Mouse (Mus musculus) neural tube, embryonic 12.5 days (tissue): ENCODE measurements around the gene Alg12. TPM values are rescaled to one million over a fixed set of nuclear protein-coding genes. Genes with fewer than 3 reads are reported as not detected.
"Not testable (repeated sequence)": the region's sequence is repeated elsewhere in the genome, so short reads cannot be mapped to it uniquely, and the experiment has no call there.

Experiments
- ATAC-seq: fragments of 200-750 bp; cut with Nextera tagmentation; 2 replicates; pipeline ENCODE4 v1.8.0; 2017; ENCODE audit warnings: low read depth, mild to moderate bottlenecking, moderate TSS enrichment, moderate library complexity; ENCODE audit not compliant: low FRiP score
- H3K27ac ChIP-seq: fragments of 300-500 bp; sonication (generic); 2 replicates; pipeline ENCODE4 v1.5.1; 2016
- H3K27me3 ChIP-seq: fragments of 300-500 bp; sonication (generic); replicated peaks from 2 replicates; pipeline ENCODE4 v1.6.1; 2016; ENCODE audit warnings: mild to moderate bottlenecking
- H3K36me3 ChIP-seq: fragments of 300-500 bp; sonication (generic); 2 replicates; pipeline ENCODE4 v1.6.1; 2016; ENCODE audit warnings: mild to moderate bottlenecking
- H3K4me1 ChIP-seq: fragments of 300-500 bp; sonication (generic); 2 replicates; pipeline ENCODE4 v1.6.1; 2016
- H3K4me2 ChIP-seq: fragments of 300-500 bp; sonication (generic); replicated peaks from 2 replicates; pipeline ENCODE4 v1.6.1; 2016; ENCODE audit warnings: mild to moderate bottlenecking
- H3K4me3 ChIP-seq: fragments of 300-500 bp; sonication (generic); 2 replicates; pipeline ENCODE4 v1.5.1; 2016
- H3K9ac ChIP-seq: fragments of 300-500 bp; sonication (generic); 2 replicates; pipeline ENCODE4 v1.6.1; 2016; ENCODE audit warnings: mild to moderate bottlenecking
- H3K9me3 ChIP-seq: fragments of 300-500 bp; sonication (generic); 2 replicates; pipeline ENCODE4 v1.6.1; 2016; ENCODE audit warnings: mild to moderate bottlenecking
- WGBS: fragments of 180-500 bp; shearing (Covaris S2); methylation state at CpG from one replicate; pipeline ENCODE4 v1.1.7; 2016; 5-methylcytosine and 5-hydroxymethylcytosine counted together
- polyA plus RNA-seq: library from polyadenylated mRNA; unstranded; fragments of >200 nt; fragmentation: Nextera tagmentation; extraction: Ambion mirVana; gene quantifications from 2 replicates; pipeline ENCODE4 v1.2.1, GENCODE M21; 2016

The Alg12 gene
- polyA plus RNA-seq, 1 experiment from 2014 or later, result 9.9 TPM

GRCm38 (mm10) chr15:88823376-88823775 lies 4.3 kb upstream of the Alg12 start:
- no peaks in the 10 kb centered on the region for H3K27me3 ChIP-seq
- no peak overlapping the region for H3K27ac ChIP-seq
- no peak overlapping the region for H3K9ac ChIP-seq
- peaks cover 17% of the 10 kb centered on the region for H3K4me1 ChIP-seq
- no peak overlapping the region for H3K4me3 ChIP-seq
- no peak for ATAC-seq
- H3K36me3 ChIP-seq, result peaks cover 55% of the 10 kb centered on the region
- H3K9me3 ChIP-seq, result no peaks in the 10 kb centered on the region
- H3K4me2 ChIP-seq, result no peak overlapping the region
- 98% methylated on average over 5 of the region's 5 CpGs for WGBS

DNA sequence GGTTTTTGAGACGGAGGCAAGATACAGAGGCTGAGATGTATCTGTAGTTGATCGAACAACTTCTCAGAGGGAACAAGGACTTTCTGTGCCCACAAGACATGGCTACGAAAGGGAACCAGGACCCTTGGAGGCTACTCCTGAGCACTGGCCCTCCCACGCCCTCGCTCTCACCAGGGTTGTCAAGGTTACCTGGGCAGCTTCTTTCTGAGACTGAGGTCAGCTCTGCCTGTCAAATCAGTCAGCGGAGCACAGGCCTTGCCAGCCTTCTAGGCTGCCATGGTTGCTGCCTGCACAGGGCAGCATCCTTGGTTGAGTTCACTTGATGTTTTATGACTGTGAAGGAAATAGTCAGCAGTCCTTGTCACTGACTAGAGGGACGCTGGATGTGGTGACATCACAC lies 3.4 kb upstream of the Alg12 start:
- Histone ChIP-seq H3K9me3 (no peaks in the 10 kb centered on the region), H3K4me3 (no peak overlapping the region), H3K36me3 (peaks cover 55% of the 10 kb centered on the region), H3K9ac (no peak overlapping the region), H3K27ac (no peak overlapping the region), H3K4me1 (peaks cover 19% of the 10 kb centered on the region), H3K4me2 (no peak overlapping the region), H3K27me3 (no peaks in the 10 kb centered on the region)
- WGBS, result 95% methylated on average over 7 of the region's 7 CpGs
- ATAC-seq, result no peak

DNA sequence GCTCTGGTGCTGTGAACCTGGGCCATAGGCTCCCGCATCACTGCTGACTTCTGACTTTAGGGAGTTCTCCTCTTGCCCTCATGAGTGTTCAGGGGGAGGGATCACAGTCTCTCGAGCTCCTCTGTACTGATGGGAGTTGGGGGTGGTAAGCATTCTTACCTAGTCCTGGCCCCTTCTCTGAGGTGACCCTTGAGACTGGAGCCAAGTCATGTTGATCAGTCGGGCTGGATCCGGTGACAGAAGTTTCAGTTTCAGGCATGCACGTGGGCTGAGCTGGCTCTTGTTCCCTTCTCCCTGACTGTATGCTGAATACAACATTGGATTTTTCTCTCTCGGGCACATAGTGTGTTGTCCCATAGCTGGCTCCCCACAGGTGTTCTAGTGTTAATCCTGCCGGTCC lies 2.3 kb upstream of the Alg12 start:
- H3K9ac ChIP-seq, result no peak overlapping the region

GRCm38 (mm10) chr15:88819906-88820303 lies 787 bp upstream of the Alg12 start:
- Histone ChIP-seq H3K27me3 (no peaks in the 10 kb centered on the region), H3K9ac (peak overlapping the region; percentile 79), H3K4me1 (peaks cover 19% of the 10 kb centered on the region), H3K4me2 (peak overlapping the region; percentile 94), H3K36me3 (peaks cover 50% of the 10 kb centered on the region), H3K4me3 (peak overlapping the region; percentile 94), H3K27ac (no peak overlapping the region), H3K9me3 (no peaks in the 10 kb centered on the region)
- ATAC-seq, result no peak
- under 1% methylated on average over 23 of the region's 23 CpGs for WGBS

More for the DNA sequence above, 2.3 kb upstream of the Alg12 start:
- H3K9me3 ChIP-seq, result no peaks in the 10 kb centered on the region
- 88% methylated on average over 7 of the region's 7 CpGs for WGBS
- no peak for ATAC-seq
- peaks cover 52% of the 10 kb centered on the region for H3K36me3 ChIP-seq
- no peak overlapping the region for H3K4me3 ChIP-seq
- H3K27me3 ChIP-seq, result no peaks in the 10 kb centered on the region
- H3K4me1 ChIP-seq, result peaks cover 19% of the 10 kb centered on the region
- H3K4me2 ChIP-seq, result peak overlapping the region; percentile 94
- H3K27ac ChIP-seq, result no peak overlapping the region

GRCm38 (mm10) chr15:88815196-88815700 lies 3.9 kb downstream of the Alg12 start:
- ATAC-seq, result no peak
- no peak overlapping the region for H3K4me2 ChIP-seq
- peaks cover 46% of the 10 kb centered on the region for H3K36me3 ChIP-seq
- no peaks in the 10 kb centered on the region for H3K27me3 ChIP-seq
- H3K27ac ChIP-seq, result no peak overlapping the region
- H3K4me3 ChIP-seq, result no peak overlapping the region
- no peaks in the 10 kb centered on the region for H3K9me3 ChIP-seq
- 89% methylated on average over 6 of the region's 6 CpGs for WGBS
- peaks cover 9% of the 10 kb centered on the region for H3K4me1 ChIP-seq
- H3K9ac ChIP-seq, result no peak overlapping the region

- no peak overlapping the region for H3K4me3 ChIP-seq
- 95% methylated on average over 11 of the region's 11 CpGs for WGBS
- peaks cover 4% of the 10 kb centered on the region; the same call in 1 of the 2 replicates for H3K4me1 ChIP-seq
- no peaks in the 10 kb centered on the region for H3K9me3 ChIP-seq
- H3K36me3 ChIP-seq, result peaks cover 48% of the 10 kb centered on the region
- no peak overlapping the region for H3K27ac ChIP-seq
- no peaks in the 10 kb centered on the region for H3K27me3 ChIP-seq
- H3K4me2 ChIP-seq, result no peak overlapping the region
- H3K9ac ChIP-seq, result no peak overlapping the region
- no peak for ATAC-seq
These were observed 4.6 kb downstream of the Alg12 start for GRCm38 (mm10) chr15:88814411-88815047.

- ATAC-seq, H3K9me3 ChIP-seq, H3K27me3 ChIP-seq, H3K27ac ChIP-seq, H3K4me1 ChIP-seq, H3K9ac ChIP-seq, H3K4me2 ChIP-seq, H3K4me3 ChIP-seq: not testable (repeated sequence)
- H3K36me3 ChIP-seq, result peaks cover 53% of the 10 kb centered on the region
- WGBS, result 96% methylated on average over 2 of the region's 2 CpGs
These were observed 5.2 kb downstream of the Alg12 start for GRCm38 (mm10) chr15:88813873-88814272.

GRCm38 (mm10) chr15:88813262-88813661 lies 5.9 kb downstream of the Alg12 start:
- H3K9me3 ChIP-seq, result no peaks in the 10 kb centered on the region
- peaks cover 1% of the 10 kb centered on the region; the same call in 1 of the 2 replicates for H3K4me1 ChIP-seq
- H3K4me2 ChIP-seq, result no peak overlapping the region
- no peak overlapping the region for H3K27ac ChIP-seq
- no peaks in the 10 kb centered on the region for H3K27me3 ChIP-seq
- H3K9ac ChIP-seq, result no peak overlapping the region
- H3K4me3 ChIP-seq, result no peak overlapping the region
- WGBS, result 93% methylated on average over 3 of the region's 3 CpGs
- peaks cover 58% of the 10 kb centered on the region for H3K36me3 ChIP-seq
- ATAC-seq, result no peak

DNA sequence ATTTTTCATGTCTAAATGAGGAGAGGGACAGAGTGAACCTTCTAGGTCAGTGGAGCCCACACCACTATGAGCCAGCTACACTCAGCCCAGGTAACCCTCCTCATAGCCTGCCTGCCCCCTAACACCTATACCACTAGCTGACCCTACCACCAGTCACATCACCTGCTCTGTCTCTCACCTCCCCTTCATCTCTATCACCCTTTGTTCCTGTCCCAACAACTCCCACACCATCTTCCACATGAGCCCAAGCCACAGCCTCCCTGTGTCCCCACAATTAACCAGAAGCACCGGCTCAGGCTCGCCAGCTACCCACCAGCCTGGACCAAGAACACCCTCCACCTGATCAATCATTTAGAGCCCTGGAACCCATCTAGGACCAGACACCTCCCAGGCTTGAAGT lies 8.7 kb downstream of the Alg12 start:
- H3K27ac ChIP-seq, result no peak overlapping the region
- no peak overlapping the region for H3K9ac ChIP-seq
- 95% methylated on average over 2 of the region's 2 CpGs for WGBS
- no peak for ATAC-seq
- peaks cover 66% of the 10 kb centered on the region for H3K36me3 ChIP-seq
- H3K27me3 ChIP-seq, result no peaks in the 10 kb centered on the region
- H3K4me3 ChIP-seq, result no peak overlapping the region
- no peaks in the 10 kb centered on the region for H3K9me3 ChIP-seq
- H3K4me1 ChIP-seq, result no peaks in the 10 kb centered on the region
- H3K4me2 ChIP-seq, result no peak overlapping the region

GRCm38 (mm10) chr15:88808121-88808520 lies 11.0 kb downstream of the Alg12 start:
- no peak overlapping the region for H3K27ac ChIP-seq
- H3K9me3 ChIP-seq, result no peaks in the 10 kb centered on the region
- no peak overlapping the region for H3K4me3 ChIP-seq
- H3K9ac ChIP-seq, result no peak overlapping the region
- 89% methylated on average over 8 of the region's 8 CpGs for WGBS
- H3K4me2 ChIP-seq, result no peak overlapping the region
- H3K27me3 ChIP-seq, result no peaks in the 10 kb centered on the region
- H3K36me3 ChIP-seq, result peaks cover 66% of the 10 kb centered on the region
- no peaks in the 10 kb centered on the region for H3K4me1 ChIP-seq
- ATAC-seq, result no peak

GRCm38 (mm10) chr15:88802348-88802747 lies 16.8 kb downstream of the Alg12 start:
- H3K4me3 ChIP-seq, result no peak overlapping the region
- no peaks in the 10 kb centered on the region for H3K27me3 ChIP-seq
- no peak overlapping the region for H3K9ac ChIP-seq
- H3K36me3 ChIP-seq, result peaks cover 34% of the 10 kb centered on the region
- H3K27ac ChIP-seq, result no peak overlapping the region
- no peak overlapping the region for H3K4me2 ChIP-seq
- ATAC-seq, result no peak
- no peaks in the 10 kb centered on the region for H3K4me1 ChIP-seq
- 89% methylated on average over 6 of the region's 6 CpGs for WGBS
- no peaks in the 10 kb centered on the region for H3K9me3 ChIP-seq

- H3K27me3 ChIP-seq, result no peaks in the 10 kb centered on the region
These were observed 17.2 kb downstream of the Alg12 start for GRCm38 (mm10) chr15:88801903-88802302.

GRCm38 (mm10) chr15:88800921-88801354 lies 18.2 kb downstream of the Alg12 start:
- no peak overlapping the region for H3K4me2 ChIP-seq
- no peak for ATAC-seq
- H3K9me3 ChIP-seq, result no peaks in the 10 kb centered on the region
- 88% methylated on average over 6 of the region's 6 CpGs for WGBS
- no peaks in the 10 kb centered on the region for H3K27me3 ChIP-seq
- no peak overlapping the region for H3K27ac ChIP-seq
- no peak overlapping the region for H3K4me3 ChIP-seq
- no peak overlapping the region for H3K9ac ChIP-seq
- H3K36me3 ChIP-seq, result peaks cover 26% of the 10 kb centered on the region
- H3K4me1 ChIP-seq, result no peaks in the 10 kb centered on the region

More at GRCm38 (mm10) chr15:88801903-88802302, 17.2 kb downstream of the Alg12 start:
- Histone ChIP-seq H3K27ac (no peak overlapping the region), H3K4me1 (no peaks in the 10 kb centered on the region), H3K4me3 (no peak overlapping the region), H3K36me3 (peaks cover 34% of the 10 kb centered on the region), H3K9me3 (no peaks in the 10 kb centered on the region), H3K4me2 (no peak overlapping the region), H3K9ac (no peak overlapping the region)
- ATAC-seq, result no peak
- 92% methylated on average over 3 of the region's 3 CpGs for WGBS
